Mouse (Mus musculus) heart, embryonic 14.5 days (tissue): ENCODE results near the gene Crym. TPM values are rescaled to one million over a fixed set of nuclear protein-coding genes. Genes with fewer than 3 reads are reported as not detected.

ENCODE experiments used
- ATAC-seq: fragments of 200-750 bp; cut with Nextera tagmentation; 2 replicates; pipeline ENCODE4 v1.8.0; 2017; ENCODE audit warnings: low read depth, moderate TSS enrichment; ENCODE audit not compliant: insufficient number of reproducible peaks, insufficient read depth, low FRiP score
- H3K27ac ChIP-seq, 2 experiments: fragments of 200-500 bp in 1 of 2; fragments of 300-500 bp in 1 of 2; sonication (generic) in 1 of 2; replicated peaks in 1 of 2; 2 replicates each; pipeline ENCODE4 v1.5.1; 2012 to 2014; ENCODE audit warnings: low read depth in 2 of 2, low read length in 2 of 2, control low read depth in 1 of 2, mild to moderate bottlenecking in 1 of 2, mixed read lengths in 1 of 2; ENCODE audit not compliant: control insufficient read depth in 1 of 2, insufficient read depth in 1 of 2
- H3K27me3 ChIP-seq: fragments of 300-500 bp; sonication (generic); 2 replicates; pipeline ENCODE4 v1.6.1; 2014; ENCODE audit warnings: mild to moderate bottlenecking, low read length, control low read depth; ENCODE audit not compliant: control insufficient read depth, insufficient read depth
- H3K36me3 ChIP-seq: fragments of 300-500 bp; sonication (generic); 2 replicates; pipeline ENCODE4 v1.6.1; 2014; ENCODE audit warnings: mild to moderate bottlenecking, control low read depth, low read length, mixed read lengths; ENCODE audit not compliant: control insufficient read depth, insufficient read depth
- H3K4me1 ChIP-seq, 2 experiments: fragments of 200-500 bp in 1 of 2; fragments of 300-500 bp in 1 of 2; sonication (generic) in 1 of 2; 2 replicates each; pipeline ENCODE4 v1.6.1; 2012 to 2014; ENCODE audit warnings: low read length in 2 of 2, control low read depth in 1 of 2, mixed read lengths in 1 of 2; ENCODE audit not compliant: control insufficient read depth in 2 of 2, insufficient read depth in 2 of 2
- H3K4me2 ChIP-seq: fragments of 300-500 bp; sonication (generic); 2 replicates; pipeline ENCODE4 v1.6.1; 2014; ENCODE audit warnings: mild to moderate bottlenecking, low read length
- H3K4me3 ChIP-seq, 2 experiments: fragments of 200-500 bp in 1 of 2; fragments of 300-500 bp in 1 of 2; sonication (generic) in 1 of 2; 2 replicates each; pipeline ENCODE4 v1.5.1; 2012 to 2014; ENCODE audit warnings: low read length in 2 of 2, mild to moderate bottlenecking in 2 of 2, control low read depth in 1 of 2, low read depth in 1 of 2, moderate library complexity in 1 of 2; ENCODE audit not compliant: control insufficient read depth in 1 of 2, insufficient read depth in 1 of 2
- H3K9ac ChIP-seq: fragments of 300-500 bp; sonication (generic); 2 replicates; pipeline ENCODE4 v1.6.1; 2014; ENCODE audit warnings: mild to moderate bottlenecking, low read length
- H3K9me3 ChIP-seq: fragments of 300-500 bp; sonication (generic); 2 replicates; pipeline ENCODE4 v1.6.1; 2016; ENCODE audit warnings: low read length, control low read depth; ENCODE audit not compliant: control insufficient read depth
- WGBS: fragments of 180-500 bp; shearing (Covaris S2); extraction: QIAGEN DNeasy Blood & Tissue Kit; methylation state at CpG from one replicate; pipeline ENCODE4 v1.1.7; 2014; 5-methylcytosine and 5-hydroxymethylcytosine counted together
- polyA plus RNA-seq: library from polyadenylated mRNA; unstranded; fragments of >200 nt; fragmentation: Nextera tagmentation; extraction: Ambion mirVana; gene quantifications from 2 replicates; pipeline ENCODE4 v1.2.1, GENCODE M21; 2014

Crym gene
- polyA plus RNA-seq, 1 experiment from 2014 or later, result 2.3 TPM

DNA sequence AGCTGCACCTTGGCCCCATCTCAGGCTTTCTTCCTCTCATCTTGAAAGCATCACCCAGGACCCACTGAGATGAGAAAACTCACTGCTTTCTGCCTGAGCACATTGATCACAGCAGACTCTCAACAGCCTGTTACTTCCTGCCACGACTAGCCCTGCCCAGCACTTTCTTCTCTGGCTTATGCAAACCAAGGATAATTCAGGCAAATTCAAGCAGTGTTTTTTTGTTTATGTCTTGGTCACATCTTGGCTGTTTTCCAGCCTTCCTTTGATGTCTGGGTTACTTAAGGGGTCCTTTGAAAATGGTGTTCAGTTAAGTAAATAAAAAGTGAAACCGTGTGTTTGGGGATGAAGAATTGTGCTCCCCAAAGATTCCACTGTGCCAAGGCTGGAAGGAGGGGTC lies 23.0 kb downstream of the Crym start:
- Histone ChIP-seq H3K4me3 (no peak overlapping the region), H3K4me2 (no peak overlapping the region), H3K9me3 (no peaks in the 10 kb centered on the region), H3K27me3 (no peaks in the 10 kb centered on the region), H3K27ac (no peak overlapping the region), H3K36me3 (no peaks in the 10 kb centered on the region), H3K4me1 (no peaks in the 10 kb centered on the region), H3K9ac (no peak overlapping the region)
- ATAC-seq, result no peak
- WGBS, result 32% methylated on average over 2 of the region's 2 CpGs

GRCm38 (mm10) chr7:120177611-120178010 lies 24.3 kb downstream of the Crym start:
- Histone ChIP-seq H3K27me3 (no peaks in the 10 kb centered on the region), H3K4me1 (no peaks in the 10 kb centered on the region), H3K4me2 (no peak overlapping the region), H3K36me3 (no peaks in the 10 kb centered on the region), H3K27ac (no peak overlapping the region), H3K9me3 (no peaks in the 10 kb centered on the region), H3K4me3 (no peak overlapping the region), H3K9ac (no peak overlapping the region)
- ATAC-seq, result no peak
- WGBS, result 71% methylated on average over 3 of the region's 3 CpGs

DNA sequence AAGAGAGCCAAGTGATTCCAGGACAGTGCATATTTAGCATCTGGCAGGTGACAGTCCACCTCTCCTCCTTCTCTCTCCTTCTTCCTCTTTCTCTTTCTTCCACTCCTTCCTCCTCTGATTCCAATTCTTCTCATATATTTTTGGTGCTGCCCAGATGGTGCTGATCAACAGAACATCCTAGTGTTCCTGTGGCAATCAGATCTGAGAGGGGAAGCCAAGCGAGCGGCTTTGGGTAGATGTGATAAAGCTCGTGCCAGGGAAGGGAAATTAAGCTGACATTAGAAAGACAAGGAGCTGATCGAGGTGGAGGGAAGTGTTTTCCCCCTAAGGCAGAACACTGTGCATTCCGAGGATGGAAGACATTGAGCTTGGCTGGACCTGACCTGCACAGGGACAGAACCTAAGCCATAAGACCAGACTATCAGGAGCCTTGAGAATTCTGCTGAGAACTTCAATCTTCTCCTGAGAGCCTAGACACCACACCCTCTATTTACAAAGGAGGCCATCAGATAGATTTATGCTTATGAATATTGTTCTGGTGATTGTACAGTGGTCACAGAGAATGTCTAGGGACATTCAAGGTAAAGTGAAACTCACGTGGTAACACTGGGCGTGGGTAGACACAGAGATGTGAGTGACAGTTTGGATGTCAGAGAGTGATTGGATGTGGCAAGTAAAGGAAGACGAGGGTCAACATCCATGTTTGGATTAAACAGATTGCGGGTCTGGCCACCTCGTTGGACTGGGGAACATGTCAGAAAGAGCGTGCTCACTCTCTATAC lies 27.0 kb downstream of the Crym start:
- Histone ChIP-seq H3K4me1 (no peaks in the 10 kb centered on the region), H3K27me3 (no peaks in the 10 kb centered on the region), H3K4me2 (no peak overlapping the region), H3K4me3 (no peak overlapping the region), H3K27ac (no peak overlapping the region), H3K36me3 (no peaks in the 10 kb centered on the region), H3K9me3 (no peaks in the 10 kb centered on the region), H3K9ac (no peak overlapping the region)
- 70% methylated on average over 11 of the region's 11 CpGs for WGBS
- ATAC-seq, result no peak

DNA sequence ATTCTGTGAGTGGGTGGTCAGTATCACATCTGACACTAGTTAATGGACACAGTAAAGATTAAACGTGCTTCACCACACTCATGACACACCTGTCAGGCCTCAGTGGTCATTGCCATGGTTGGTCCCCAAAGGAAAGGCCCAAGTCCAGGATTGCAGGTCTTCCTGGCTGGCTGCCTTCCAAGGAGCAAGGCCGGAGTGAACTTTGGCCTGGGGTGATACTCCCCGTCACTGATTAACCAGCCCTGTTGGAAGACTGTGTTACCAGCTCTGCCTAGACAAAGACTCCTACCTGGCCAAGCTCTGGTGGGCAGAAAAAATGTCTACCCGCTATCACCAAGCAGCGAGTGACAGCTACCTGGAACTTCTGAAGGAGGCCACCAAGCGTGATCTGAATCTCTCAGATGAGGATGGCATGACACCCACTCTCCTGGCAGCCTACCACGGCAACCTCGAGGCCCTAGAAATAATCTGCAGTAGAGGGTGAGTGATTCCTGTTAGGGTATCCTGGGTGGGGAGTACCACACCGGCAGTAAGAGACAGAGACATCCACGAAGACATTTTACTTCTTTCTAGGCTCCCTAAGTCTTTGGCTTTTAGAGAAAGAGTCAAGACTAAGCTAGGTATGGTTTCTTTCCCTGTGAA lies 28.2 kb downstream of the Crym start, which contains the start of gene Anks4b:
Gene Anks4b (plus strand): TSS at position 256 of the 642 bp plus-strand sequence.
- H3K4me1 ChIP-seq, result no peaks in the 10 kb centered on the region
- no peak within 1 kb of the TSS for H3K4me2 ChIP-seq
- ATAC-seq, result no peak
- WGBS, result 75% methylated on average over 10 of the region's 10 CpGs
- no peaks in the 10 kb centered on the region for H3K27me3 ChIP-seq
- H3K9ac ChIP-seq, result no peak within 1 kb of the TSS
- H3K9me3 ChIP-seq, result no peaks in the 10 kb centered on the region
- no peak within 1 kb of the TSS for H3K4me3 ChIP-seq
- no peak within 1 kb of the TSS for H3K27ac ChIP-seq
- H3K36me3 ChIP-seq, result no peaks in the 10 kb centered on the region

- no peak overlapping the region for H3K27ac ChIP-seq
- H3K4me1 ChIP-seq, result no peaks in the 10 kb centered on the region
- no peak overlapping the region for H3K4me3 ChIP-seq
- no peaks in the 10 kb centered on the region for H3K36me3 ChIP-seq
- H3K9ac ChIP-seq, result no peak overlapping the region
- H3K9me3 ChIP-seq, result no peaks in the 10 kb centered on the region
- no peaks in the 10 kb centered on the region for H3K27me3 ChIP-seq
- 88% methylated on average over 1 of the region's 1 CpGs for WGBS
- H3K4me2 ChIP-seq, result no peak overlapping the region
- no peak for ATAC-seq
Measured at GRCm38 (mm10) chr7:120172188-120172700, 29.7 kb downstream of the Crym start.

DNA sequence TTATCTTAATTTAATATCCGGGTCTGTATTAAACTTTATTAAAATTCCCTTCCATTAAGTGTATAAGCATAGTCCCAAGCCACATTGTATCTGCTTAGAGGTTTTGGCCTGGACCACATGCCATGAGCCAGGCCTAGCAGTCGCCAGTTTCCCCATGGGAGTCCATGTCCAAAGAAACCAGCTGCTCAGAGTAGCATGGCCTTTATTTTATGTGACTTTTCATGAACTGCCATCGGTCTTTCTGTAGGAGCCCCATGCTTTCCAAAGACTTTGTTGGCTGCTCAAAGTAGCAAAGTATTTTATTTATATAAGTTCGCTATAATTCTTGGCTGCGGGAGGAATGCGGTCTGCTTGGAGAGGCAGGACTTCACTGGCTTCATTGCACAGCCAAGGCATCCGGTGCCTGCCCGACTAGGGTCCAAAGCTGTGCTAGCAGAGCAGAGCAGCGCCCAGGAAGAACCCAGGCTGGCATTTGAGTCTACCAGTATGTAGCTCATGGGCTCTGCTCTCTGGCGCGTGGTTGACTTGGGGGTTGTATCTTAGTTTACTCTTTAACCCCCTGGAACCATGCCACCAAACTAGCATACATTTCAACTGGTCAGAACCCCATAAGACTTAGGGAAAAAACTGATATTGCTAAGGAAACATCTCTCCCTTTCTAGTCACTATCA lies 38.2 kb downstream of the Crym start:
- no peaks in the 10 kb centered on the region for H3K36me3 ChIP-seq
- no peaks in the 10 kb centered on the region for H3K27me3 ChIP-seq
- H3K27ac ChIP-seq, result no peak overlapping the region
- no peak overlapping the region for H3K4me3 ChIP-seq
- H3K9ac ChIP-seq, result no peak overlapping the region
- 84% methylated on average over 11 of the region's 11 CpGs for whole genome bisulfite sequencing
- H3K4me1 ChIP-seq, result no peaks in the 10 kb centered on the region
- no peak overlapping the region for H3K4me2 ChIP-seq
- no peaks in the 10 kb centered on the region for H3K9me3 ChIP-seq
- ATAC-seq, result no peak

DNA sequence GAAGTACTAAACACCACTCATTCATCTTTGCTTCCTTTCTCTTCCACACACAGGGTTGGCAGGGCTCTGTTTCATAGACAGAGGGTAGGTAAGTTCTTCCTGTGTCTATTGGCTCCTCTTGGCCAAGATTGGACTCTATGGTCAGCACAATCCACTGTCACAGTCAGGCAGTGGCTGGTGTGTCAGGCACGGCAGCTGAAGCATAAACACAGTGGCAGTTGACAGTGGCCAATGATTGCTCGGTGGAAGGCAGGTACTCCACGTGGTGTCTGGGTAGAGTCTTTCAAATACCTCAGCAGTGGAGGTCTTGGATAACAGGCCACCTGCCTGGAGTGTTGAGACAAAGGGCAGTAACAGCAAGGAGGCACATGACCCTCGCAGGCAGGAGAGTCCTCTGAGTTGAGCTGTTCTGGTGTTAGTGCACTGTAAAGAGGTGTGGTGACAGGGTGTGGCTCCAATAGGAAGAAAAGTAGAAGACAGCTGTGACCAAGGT lies 43.7 kb downstream of the Crym start:
- 32% methylated on average over 4 of the region's 4 CpGs for WGBS
- H3K4me2 ChIP-seq, result no peak overlapping the region
- no peak overlapping the region for H3K4me3 ChIP-seq
- no peak overlapping the region for H3K27ac ChIP-seq
- ATAC-seq, result no peak
- no peak overlapping the region for H3K9ac ChIP-seq
- H3K4me1 ChIP-seq, result no peaks in the 10 kb centered on the region
- no peaks in the 10 kb centered on the region for H3K9me3 ChIP-seq
- no peaks in the 10 kb centered on the region for H3K27me3 ChIP-seq
- no peaks in the 10 kb centered on the region for H3K36me3 ChIP-seq
